Mouse (Mus musculus) Patski (cell line): ENCODE measurements around the gene Zfp654. TPM values are rescaled to one million over a fixed set of nuclear protein-coding genes. Genes with fewer than 3 reads are reported as not detected.
A peak's percentile ranks its signal among the peaks of the same experiment; 100 is the strongest.

Experiments used
- ATAC-seq: fragments of 100-300 bp; one replicate; pipeline ENCODE4 v1.8.0; 2021
- CTCF ChIA-PET: fragments of 350-600 bp; sonication (Branson Sonifier 250); formaldehyde crosslinking; loops from one replicate; lab custom pipeline; 2022; ENCODE audit warnings: inconsistent platforms; lab: Charles Lee
- POLR2A ChIA-PET: fragments of 350-600 bp; sonication (Branson Sonifier 250); formaldehyde crosslinking; loops from one replicate; lab custom pipeline; 2022; ENCODE audit warnings: antibody characterized with exemption, inconsistent platforms; lab: Charles Lee
- DNase-seq: peaks from one replicate; pipeline ENCODE4 v3.0.0-alpha.2; 2011; ENCODE audit warnings: low read depth, low spot score
- H3K27me3 ChIP-seq: fragments of 371-371 bp; one replicate; pipeline ENCODE4 v1.5.1; 2021
- CTCF ChIP-seq: fragments of 100-300 bp; IDR thresholded peaks from one replicate; pipeline ENCODE4 v1.5.1; 2021
- in situ Hi-C: fragments of 300-500 bp; cut with MboI; formaldehyde crosslinking; loops from 3 replicates; pipeline ENCODE4 v1.11.1; 2018; ENCODE audit warnings: low pct_unique_long_range_greater_than_20kb, mixed read lengths
- polyA plus RNA-seq: library from polyadenylated mRNA; unstranded; gene quantifications from one replicate; pipeline ENCODE4 v1.2.3, GENCODE M21; 2021

The Zfp654 gene
- polyA plus RNA-seq, 1 experiment from 2014 or later: 9.9 TPM

- TF ChIP-seq CTCF: no peak
- no peaks in the 10 kb centered on the region for H3K27me3 ChIP-seq
- ATAC-seq (no peak), DNase-seq (no peak)
- ChIA-PET CTCF (interaction anchor here (0.8 kb wide), 1 partner anchor 15 kb away, joined by 3 read pairs; no protein-coding TSS in a partner anchor), POLR2A (no interaction called here)
- in situ Hi-C loops: no loop called here
Measured at GRCm38 (mm10) chr16:64835996-64836545, 15.4 kb downstream of the Zfp654 start.

- no peak for TF ChIP-seq CTCF
- CTCF ChIA-PET: no interaction called here
- no peak for ATAC-seq
- H3K27me3 ChIP-seq: no peaks in the 10 kb centered on the region
- in situ Hi-C loops: no loop called here
- POLR2A ChIA-PET: no interaction called here
- DNase-seq: no peak
Measured at GRCm38 (mm10) chr16:64830291-64830690, 21.2 kb downstream of the Zfp654 start.

- CTCF ChIA-PET: no interaction called here
- in situ Hi-C loops: no loop called here
- no peak for TF ChIP-seq CTCF
Measured at GRCm38 (mm10) chr16:64824474-64824873, 27.0 kb downstream of the Zfp654 start.

DNA sequence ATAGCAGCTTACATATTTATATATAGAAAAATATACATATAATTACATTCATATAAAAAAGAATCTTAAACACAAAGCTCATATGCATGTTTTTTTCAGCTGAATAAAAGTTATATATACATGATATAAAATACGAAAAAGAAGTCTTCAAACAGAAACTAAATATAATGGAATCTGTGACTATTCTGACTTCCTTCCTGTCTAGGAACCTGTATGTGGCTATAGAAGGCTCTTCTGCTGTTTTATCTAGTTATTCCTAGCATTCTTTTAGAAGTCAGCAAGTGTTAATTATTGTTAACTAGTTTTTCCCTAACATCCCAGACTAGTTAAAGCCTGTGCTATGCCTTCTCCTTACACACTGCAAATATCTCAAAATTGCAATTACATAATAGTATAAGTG lies 27.6 kb downstream of the Zfp654 start:
- no peaks in the 10 kb centered on the region for H3K27me3 ChIP-seq
- DNase-seq (no peak), ATAC-seq (no peak)
- ChIA-PET POLR2A (no interaction called here), CTCF (no interaction called here)
- in situ Hi-C loops: no loop called here
- TF ChIP-seq CTCF: no peak

More at GRCm38 (mm10) chr16:64824474-64824873, 27.0 kb downstream of the Zfp654 start:
- POLR2A ChIA-PET: no interaction called here
- H3K27me3 ChIP-seq: no peaks in the 10 kb centered on the region
- DNase-seq (no peak), ATAC-seq (no peak)

DNA sequence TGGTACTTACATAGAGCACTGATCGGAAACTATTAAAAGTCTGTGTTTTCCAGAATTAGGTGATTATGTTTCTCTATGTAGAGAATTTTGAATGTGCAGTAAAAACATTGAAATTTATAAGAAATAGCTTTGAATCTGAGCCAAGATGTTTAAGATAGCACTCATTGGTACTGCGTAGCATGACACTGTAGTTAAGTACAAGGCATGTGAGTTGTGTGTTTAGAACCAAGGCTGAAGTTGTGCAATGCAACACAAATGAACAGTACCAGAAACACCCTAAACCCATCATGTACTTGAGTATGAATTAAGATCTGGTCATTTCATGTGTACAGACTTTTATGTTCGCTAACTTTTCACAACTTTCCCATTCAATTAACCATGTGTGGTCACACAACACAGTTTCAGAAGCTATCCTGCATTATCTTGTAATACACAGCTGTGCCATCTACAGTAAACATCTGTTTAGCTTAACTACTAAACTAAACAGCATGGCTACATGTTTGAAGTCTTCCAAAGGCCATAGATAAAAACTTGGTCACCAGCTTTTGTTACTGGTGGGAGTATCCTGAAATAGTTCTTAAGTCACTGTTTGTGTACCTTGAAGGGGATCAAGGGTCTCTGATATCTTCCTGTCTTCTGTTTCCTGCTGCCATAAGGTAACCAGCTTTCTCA lies 34.2 kb downstream of the Zfp654 start:
- TF ChIP-seq CTCF: no peak
- POLR2A ChIA-PET: no interaction called here
- H3K27me3 ChIP-seq: no peaks in the 10 kb centered on the region
- in situ Hi-C loops: no loop called here
- no peak for DNase-seq
- CTCF ChIA-PET: interaction anchor here (1.2 kb wide), 1 partner anchor 28 kb away, joined by 3 read pairs; no protein-coding TSS in a partner anchor
- ATAC-seq: no peak

DNA sequence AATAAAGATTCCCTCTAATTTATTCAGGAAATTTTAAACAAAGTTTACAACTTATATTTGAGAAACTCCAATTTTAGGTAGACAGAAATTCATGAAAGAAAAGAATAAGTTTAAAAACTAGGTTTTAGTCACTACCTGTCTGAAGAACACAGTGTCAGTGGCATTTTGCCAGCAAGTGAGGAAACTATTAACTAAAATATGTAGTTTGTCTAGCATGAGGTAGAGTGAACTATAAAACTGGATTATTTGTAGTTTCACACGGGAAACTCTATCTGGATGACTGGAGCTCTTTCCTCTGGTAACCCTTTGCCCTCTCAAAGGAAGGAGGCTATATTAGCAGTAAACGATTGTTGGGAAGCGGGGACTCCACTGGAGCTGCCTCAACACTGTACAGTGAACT lies 48.4 kb downstream of the Zfp654 start:
- CTCF ChIA-PET: interaction anchor here (1.2 kb wide), 1 partner anchor 10 kb away, joined by 3 read pairs; no protein-coding TSS in a partner anchor
- ATAC-seq: no peak
- TF ChIP-seq CTCF: no peak
- POLR2A ChIA-PET: no interaction called here
- in situ Hi-C loops: no loop called here
- DNase-seq: peak; percentile 7
- no peaks in the 10 kb centered on the region for H3K27me3 ChIP-seq

- ChIA-PET CTCF (no interaction called here), POLR2A (no interaction called here)
- H3K27me3 ChIP-seq: no peaks in the 10 kb centered on the region
- DNase-seq (no peak), ATAC-seq (no peak)
- TF ChIP-seq CTCF: no peak
- in situ Hi-C loops: no loop called here
Measured at GRCm38 (mm10) chr16:64801638-64802037, 49.8 kb downstream of the Zfp654 start.

GRCm38 (mm10) chr16:64800393-64800792 lies 51.1 kb downstream of the Zfp654 start:
- ATAC-seq: no peak
- no peak for TF ChIP-seq CTCF
- in situ Hi-C loops: no loop called here
- CTCF ChIA-PET: no interaction called here
- DNase-seq: no peak
- no peaks in the 10 kb centered on the region for H3K27me3 ChIP-seq
- POLR2A ChIA-PET: no interaction called here

DNA sequence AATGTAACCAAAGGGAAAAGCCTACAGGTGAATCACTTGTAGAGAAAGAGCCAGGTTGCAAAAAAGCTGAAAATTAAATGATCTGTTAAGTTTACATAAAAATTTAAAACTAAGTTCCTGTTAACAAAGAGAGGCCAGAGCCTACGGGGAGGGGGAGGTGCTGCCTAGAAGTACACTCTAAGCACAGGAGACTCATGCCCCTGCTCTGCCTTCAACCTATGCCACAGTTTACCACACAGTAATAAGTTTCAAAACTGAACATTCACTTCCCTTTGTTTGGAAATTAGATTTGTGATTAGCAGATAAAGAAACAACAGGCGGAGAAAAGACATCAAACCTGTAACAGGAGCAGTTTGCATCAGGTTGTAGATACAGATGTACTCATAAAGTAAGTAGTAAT lies 56.6 kb downstream of the Zfp654 start:
- no peaks in the 10 kb centered on the region for H3K27me3 ChIP-seq
- no peak for TF ChIP-seq CTCF
- in situ Hi-C loops: no loop called here
- POLR2A ChIA-PET: no interaction called here
- DNase-seq (no peak), ATAC-seq (no peak)
- CTCF ChIA-PET: interaction anchor here (1.0 to 1.9 kb wide), 2 partner anchors 9 to 10 kb away, joined by 3 to 6 read pairs; no protein-coding TSS in a partner anchor

DNA sequence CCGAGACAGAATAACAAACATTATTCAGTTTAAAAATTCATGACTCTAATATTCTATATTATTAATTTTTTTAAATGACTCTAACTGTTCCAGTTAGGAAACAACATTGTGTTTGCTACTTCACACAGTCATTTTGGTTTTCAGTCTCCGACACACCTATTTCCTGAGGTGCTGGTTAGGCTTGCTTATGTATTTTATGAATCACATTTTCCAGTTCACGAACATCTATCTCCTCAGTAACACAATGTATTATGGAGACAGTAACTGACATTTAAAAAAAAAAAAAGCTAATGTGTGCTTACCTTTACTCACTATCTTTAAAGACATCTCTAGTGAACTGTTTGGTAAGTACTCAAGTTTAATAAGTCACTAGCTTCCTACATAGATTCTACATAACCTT lies 61.7 kb downstream of the Zfp654 start:
- CTCF ChIA-PET: interaction anchor here (0.9 to 1.5 kb wide), 4 partner anchors 10 to 29 kb away, joined by 3 to 5 read pairs (median 4); no protein-coding TSS in a partner anchor
- no peak for TF ChIP-seq CTCF
- in situ Hi-C loops: no loop called here
- no peaks in the 10 kb centered on the region for H3K27me3 ChIP-seq
- POLR2A ChIA-PET: interaction anchor here (0.7 kb wide), 1 partner anchor 865 kb away, joined by 3 read pairs; no protein-coding TSS in a partner anchor
- DNase-seq: no peak
- ATAC-seq: no peak

- ChIA-PET CTCF (no interaction called here), POLR2A (no interaction called here)
- DNase-seq: no peak
- no peaks in the 10 kb centered on the region for H3K27me3 ChIP-seq
- no peak for ATAC-seq
- TF ChIP-seq CTCF: no peak
- in situ Hi-C loops: no loop called here
Measured at GRCm38 (mm10) chr16:64775516-64775915, 75.9 kb downstream of the Zfp654 start.
